Mouse (Mus musculus): ENCODE measurements at regions not wholly inside any gene's neighbourhood (a gene's known extent, or its start where the extent isn't known, plus 50 kb on each side); places are given as distances from the start of the nearest gene placed in this dataset.

DNA sequence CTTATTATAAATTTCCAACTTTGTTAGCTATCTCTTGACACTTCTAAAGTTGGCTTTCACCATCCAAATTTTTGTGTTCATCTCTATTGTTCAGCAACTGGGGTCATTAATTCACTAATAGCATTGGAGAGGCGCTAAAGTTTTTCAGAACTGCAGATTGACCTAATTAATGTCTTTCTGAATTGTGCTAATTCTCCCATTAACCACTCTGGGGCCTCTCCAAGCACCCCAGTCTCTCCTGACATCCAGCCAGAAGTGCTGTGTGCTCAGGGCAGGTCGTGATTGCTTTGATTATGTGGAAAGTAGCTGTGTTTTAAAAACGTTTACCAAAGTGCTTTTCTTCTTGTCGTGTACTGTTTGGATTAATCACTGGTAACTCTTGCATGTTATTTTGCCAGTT, 117.0 kb upstream of the Rbms1 start:
- no peak for ATAC-seq (ENCODE audit: extremely low read depth, insufficient number of reproducible peaks, low FRiP score, poor library complexity, severe bottlenecking)
- no peak for TF ChIP-seq GATA1 (IDR thresholded peaks at IDR 0.05; ENCODE audit: borderline replicate concordance, low read length)
- no peak for TF ChIP-seq POLR2AphosphoS5 (IDR thresholded peaks at IDR 0.05; ENCODE audit: insufficient replicate concordance, low read depth, low read length)
- TF ChIP-seq TAL1 (conservative IDR thresholded peaks at IDR 0.05; ENCODE audit: low read depth, low read length), result no peak
- TF ChIP-seq GATA2 (IDR thresholded peaks at IDR 0.05; ENCODE audit: borderline replicate concordance, low read depth, low read length), result no peak
- TF ChIP-seq CTCF (IDR thresholded peaks at IDR 0.05; ENCODE audit: low read depth, low read length), result no peak
- no peak for DNase-seq (ENCODE audit: low spot score)
- Histone ChIP-seq H3K27me3 (ENCODE audit: insufficient read depth, low read length) (peaks cover 10% of the 10 kb centered on the region; the same call in 1 of the 2 replicates), H3K4me3 (ENCODE audit: low read depth, low read length) (no peak overlapping the region), H3K9me3 (replicated peaks) (no peaks in the 10 kb centered on the region), H3K36me3 (replicated peaks) (no peaks in the 10 kb centered on the region), H3K4me1 (ENCODE audit: insufficient read depth, low read depth, low read length) (no peaks in the 10 kb centered on the region)

DNA sequence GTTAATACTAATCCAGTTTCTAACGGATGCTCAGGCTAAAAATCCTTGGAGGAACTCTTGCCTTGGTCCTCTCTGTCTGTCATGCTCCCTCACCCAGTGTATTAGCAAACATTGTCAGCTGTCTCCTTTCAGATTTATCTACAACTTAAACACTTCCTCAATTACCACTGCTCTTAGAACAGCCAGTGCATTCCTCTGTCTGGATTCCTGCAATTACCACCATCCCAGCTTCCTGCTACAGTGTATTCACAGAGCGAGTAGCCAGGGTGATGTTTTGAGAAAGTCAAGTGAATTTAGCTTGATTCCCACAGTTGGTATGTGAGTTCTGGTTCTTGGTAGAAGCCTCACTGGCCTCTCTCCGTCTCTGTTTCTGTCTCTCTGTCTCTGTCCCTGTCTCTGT, 108.0 kb upstream of the Rbms1 start:
- DNase-seq (ENCODE audit: low spot score) (no peak), ATAC-seq (ENCODE audit: extremely low read depth, insufficient number of reproducible peaks, low FRiP score, poor library complexity, severe bottlenecking) (no peak)
- H3K36me3 ChIP-seq (replicated peaks), result no peaks in the 10 kb centered on the region
- TF ChIP-seq GATA2 (IDR thresholded peaks at IDR 0.05; ENCODE audit: borderline replicate concordance, low read depth, low read length), result no peak
- TF ChIP-seq POLR2AphosphoS5 (IDR thresholded peaks at IDR 0.05; ENCODE audit: insufficient replicate concordance, low read depth, low read length), result no peak
- no peak for TF ChIP-seq CTCF (IDR thresholded peaks at IDR 0.05; ENCODE audit: low read depth, low read length)
- TF ChIP-seq GATA1 (IDR thresholded peaks at IDR 0.05; ENCODE audit: borderline replicate concordance, low read length), result no peak
- TF ChIP-seq TAL1 (conservative IDR thresholded peaks at IDR 0.05; ENCODE audit: low read depth, low read length), result no peak
- H3K4me1 ChIP-seq (ENCODE audit: insufficient read depth, low read depth, low read length), result no peaks in the 10 kb centered on the region
- no peaks in the 10 kb centered on the region for H3K9me3 ChIP-seq (replicated peaks)
- 0 out of 2 replicates have a peak, but pooled peaks cover 3% of the 10 kb centered on the region for H3K27me3 ChIP-seq (ENCODE audit: insufficient read depth, low read length)
- no peak overlapping the region for H3K4me3 ChIP-seq (ENCODE audit: low read depth, low read length)

DNA sequence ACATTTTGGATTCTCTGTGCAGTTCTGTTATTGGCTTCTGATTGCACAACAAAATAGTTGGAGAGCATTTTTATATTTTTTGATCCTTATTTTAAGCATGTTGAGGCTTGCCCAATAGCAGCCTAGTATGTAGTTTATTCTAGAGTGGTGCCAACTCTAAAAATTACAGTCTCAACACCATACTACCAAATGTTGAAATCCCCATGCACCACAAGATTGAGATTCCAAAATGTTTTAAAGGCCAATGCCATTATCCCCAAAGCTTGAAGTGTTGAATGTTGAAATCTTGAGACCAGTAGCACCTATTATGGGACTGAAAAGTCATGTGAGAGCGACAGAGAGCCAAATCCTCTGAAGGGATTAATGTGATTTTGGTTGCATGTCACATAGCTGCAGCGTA, 104.9 kb upstream of the Rbms1 start:
- no peak for TF ChIP-seq POLR2AphosphoS5 (IDR thresholded peaks at IDR 0.05; ENCODE audit: insufficient replicate concordance, low read depth, low read length)
- TF ChIP-seq CTCF (IDR thresholded peaks at IDR 0.05; ENCODE audit: low read depth, low read length), result no peak
- TF ChIP-seq GATA2 (IDR thresholded peaks at IDR 0.05; ENCODE audit: borderline replicate concordance, low read depth, low read length), result no peak
- TF ChIP-seq TAL1 (conservative IDR thresholded peaks at IDR 0.05; ENCODE audit: low read depth, low read length), result no peak
- ATAC-seq (ENCODE audit: extremely low read depth, insufficient number of reproducible peaks, low FRiP score, poor library complexity, severe bottlenecking) (no peak), DNase-seq (ENCODE audit: low spot score) (no peak)
- Histone ChIP-seq H3K4me3 (ENCODE audit: low read depth, low read length) (no peak overlapping the region), H3K27me3 (ENCODE audit: insufficient read depth, low read length) (0 out of 2 replicates have a peak, but pooled peaks cover 3% of the 10 kb centered on the region), H3K4me1 (ENCODE audit: insufficient read depth, low read depth, low read length) (no peaks in the 10 kb centered on the region), H3K36me3 (replicated peaks) (no peaks in the 10 kb centered on the region), H3K9me3 (replicated peaks) (no peaks in the 10 kb centered on the region)

DNA sequence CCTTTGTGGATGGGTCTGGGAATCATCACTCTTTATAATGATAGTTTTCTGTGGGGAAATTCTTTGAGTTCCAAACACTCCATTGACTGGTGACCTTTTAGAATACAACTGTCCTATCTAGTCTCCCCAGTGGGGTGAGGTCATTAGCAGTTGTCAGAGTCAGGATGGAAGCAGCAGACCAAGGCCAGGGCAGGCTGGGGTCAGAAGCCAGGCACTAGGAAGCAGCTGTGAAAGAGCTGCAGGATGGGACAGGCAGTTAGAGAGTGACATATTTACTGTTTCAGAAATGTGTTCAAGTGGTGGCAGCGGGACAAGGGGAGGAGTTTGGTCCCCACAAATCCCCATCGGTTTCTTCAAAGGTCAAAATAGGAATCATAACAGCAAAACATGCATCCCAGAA, 99.1 kb upstream of the Rbms1 start:
- Histone ChIP-seq H3K9me3 (replicated peaks) (no peaks in the 10 kb centered on the region), H3K4me1 (ENCODE audit: insufficient read depth, low read depth, low read length) (no peaks in the 10 kb centered on the region), H3K27me3 (ENCODE audit: insufficient read depth, low read length) (peaks cover 2% of the 10 kb centered on the region; the same call in 1 of the 2 replicates), H3K4me3 (ENCODE audit: low read depth, low read length) (no peak overlapping the region), H3K36me3 (replicated peaks) (no peaks in the 10 kb centered on the region)
- ATAC-seq (ENCODE audit: extremely low read depth, insufficient number of reproducible peaks, low FRiP score, poor library complexity, severe bottlenecking) (no peak), DNase-seq (ENCODE audit: low spot score) (no peak)
- TF ChIP-seq TAL1 (conservative IDR thresholded peaks at IDR 0.05; ENCODE audit: low read depth, low read length) (no peak), CTCF (IDR thresholded peaks at IDR 0.05; ENCODE audit: low read depth, low read length) (no peak)

GRCm38 (mm10) chr2:61060906-61061305, 97.9 kb upstream of the Rbms1 start:
- Histone ChIP-seq H3K9me3 (replicated peaks) (no peaks in the 10 kb centered on the region), H3K4me1 (ENCODE audit: insufficient read depth, low read depth, low read length) (no peaks in the 10 kb centered on the region), H3K36me3 (replicated peaks) (no peaks in the 10 kb centered on the region), H3K27me3 (ENCODE audit: insufficient read depth, low read length) (peaks cover 2% of the 10 kb centered on the region; the same call in 1 of the 2 replicates), H3K4me3 (ENCODE audit: low read depth, low read length) (no peak overlapping the region)
- no peak for TF ChIP-seq POLR2AphosphoS5 (IDR thresholded peaks at IDR 0.05; ENCODE audit: insufficient replicate concordance, low read depth, low read length)
- TF ChIP-seq TAL1 (conservative IDR thresholded peaks at IDR 0.05; ENCODE audit: low read depth, low read length), result no peak
- no peak for TF ChIP-seq CTCF (IDR thresholded peaks at IDR 0.05; ENCODE audit: low read depth, low read length)
- TF ChIP-seq GATA1 (IDR thresholded peaks at IDR 0.05; ENCODE audit: borderline replicate concordance, low read length), result no peak
- no peak for TF ChIP-seq GATA2 (IDR thresholded peaks at IDR 0.05; ENCODE audit: borderline replicate concordance, low read depth, low read length)
- DNase-seq (ENCODE audit: low spot score) (no peak), ATAC-seq (ENCODE audit: extremely low read depth, insufficient number of reproducible peaks, low FRiP score, poor library complexity, severe bottlenecking) (no peak)

GRCm38 (mm10) chr2:61058545-61059235, 95.7 kb upstream of the Rbms1 start:
- ATAC-seq (ENCODE audit: extremely low read depth, insufficient number of reproducible peaks, low FRiP score, poor library complexity, severe bottlenecking) (no peak), DNase-seq (ENCODE audit: low spot score) (no peak)

GRCm38 (mm10) chr2:61052296-61052695, 89.3 kb upstream of the Rbms1 start:
- H3K27me3 ChIP-seq (ENCODE audit: insufficient read depth, low read length), result peaks cover 3% of the 10 kb centered on the region; the same call in 1 of the 2 replicates
- no peaks in the 10 kb centered on the region for H3K36me3 ChIP-seq (replicated peaks)
- no peak for ATAC-seq (ENCODE audit: extremely low read depth, insufficient number of reproducible peaks, low FRiP score, poor library complexity, severe bottlenecking)
- H3K4me3 ChIP-seq (ENCODE audit: low read depth, low read length), result no peak overlapping the region
- no peak for DNase-seq (ENCODE audit: low spot score)
- no peaks in the 10 kb centered on the region for H3K9me3 ChIP-seq (replicated peaks)
- no peak for TF ChIP-seq GATA1 (IDR thresholded peaks at IDR 0.05; ENCODE audit: borderline replicate concordance, low read length)
- no peak for TF ChIP-seq GATA2 (IDR thresholded peaks at IDR 0.05; ENCODE audit: borderline replicate concordance, low read depth, low read length)
- TF ChIP-seq POLR2AphosphoS5 (IDR thresholded peaks at IDR 0.05; ENCODE audit: insufficient replicate concordance, low read depth, low read length), result no peak
- TF ChIP-seq CTCF (IDR thresholded peaks at IDR 0.05; ENCODE audit: low read depth, low read length), result no peak
- no peak for TF ChIP-seq TAL1 (conservative IDR thresholded peaks at IDR 0.05; ENCODE audit: low read depth, low read length)
- H3K4me1 ChIP-seq (ENCODE audit: insufficient read depth, low read depth, low read length), result no peaks in the 10 kb centered on the region

More at GRCm38 (mm10) chr2:61058545-61059235, 95.7 kb upstream of the Rbms1 start:
- no peaks in the 10 kb centered on the region for H3K9me3 ChIP-seq (replicated peaks)
- H3K27me3 ChIP-seq (ENCODE audit: insufficient read depth, low read length), result peaks cover 2% of the 10 kb centered on the region; the same call in 1 of the 2 replicates
- no peaks in the 10 kb centered on the region for H3K36me3 ChIP-seq (replicated peaks)
- H3K4me1 ChIP-seq (ENCODE audit: insufficient read depth, low read depth, low read length), result no peaks in the 10 kb centered on the region
- no peak for TF ChIP-seq POLR2AphosphoS5 (IDR thresholded peaks at IDR 0.05; ENCODE audit: insufficient replicate concordance, low read depth, low read length)
- H3K4me3 ChIP-seq (ENCODE audit: low read depth, low read length), result no peak overlapping the region
